Mouse (Mus musculus): ENCODE measurements around the gene Unc79.

GRCm38 (mm10) chr12:103163596-103163995 lies 214.9 kb downstream of the Unc79 start:
- TF ChIP-seq CTCF (IDR thresholded peaks at IDR 0.05; ENCODE audit: low read depth) (no peak), EP300 (IDR thresholded peaks at IDR 0.05; ENCODE audit: low read depth) (no peak)
